Mouse (Mus musculus) CH12.LX (cell line): Measurements from ENCODE around the gene 5430402E10Rik. TPM values are rescaled to one million over a fixed set of nuclear protein-coding genes. Genes with fewer than 3 reads are reported as not detected.
"Not testable (repeated sequence)": the region's sequence is repeated elsewhere in the genome, so short reads cannot be mapped to it uniquely, and the experiment has no call there.

Experiments used
- DNase-seq: peaks from one replicate; pipeline ENCODE4 v3.0.0-alpha.2; 2013; ENCODE audit errors: extremely low read depth
- H3K27ac ChIP-seq: 2 replicates; pipeline ENCODE4 v1.5.1; 2012; ENCODE audit warnings: low read depth, mild to moderate bottlenecking, control low read depth, moderate library complexity; ENCODE audit not compliant: insufficient read depth
- H3K27me3 ChIP-seq: replicated peaks from 2 replicates; pipeline ENCODE3; 2012; ENCODE audit warnings: inconsistent platforms
- H3K36me3 ChIP-seq, 2 experiments: replicated peaks in 1 of 2; 2 replicates each; pipeline versions ENCODE3 to v1.6.1; 2012; ENCODE audit warnings: inconsistent platforms in 1 of 2, low read length in 1 of 2, mild to moderate bottlenecking in 1 of 2, mixed read lengths in 1 of 2, moderate library complexity in 1 of 2; ENCODE audit not compliant: control insufficient read depth in 1 of 2, insufficient read depth in 1 of 2
- H3K4me1 ChIP-seq, 2 experiments: 2 replicates each; pipeline ENCODE4 v1.6.1; 2012; ENCODE audit warnings: inconsistent platforms in 1 of 2, moderate library complexity in 1 of 2; ENCODE audit not compliant: insufficient read depth in 2 of 2, control insufficient read depth in 1 of 2
- H3K4me2 ChIP-seq: 2 replicates; pipeline ENCODE4 v1.6.1; 2012; ENCODE audit warnings: low read depth, mild to moderate bottlenecking, control low read depth; ENCODE audit not compliant: poor library complexity, insufficient read depth, severe bottlenecking
- H3K4me3 ChIP-seq, 3 experiments: fragments of 150-350 bp in 1 of 3; sonication (generic) in 1 of 3; replicated peaks in 1 of 3; 2 replicates each; pipeline versions ENCODE3 to v1.5.1; 2011 to 2012; ENCODE audit warnings: low read depth in 2 of 3, low read length in 2 of 3, mild to moderate bottlenecking in 2 of 3, moderate library complexity in 2 of 3, control low read depth in 1 of 3, improper control_type of control experiment in 1 of 3, inconsistent platforms in 1 of 3, mixed read lengths in 1 of 3; ENCODE audit not compliant: poor library complexity in 1 of 3
- H3K79me2 ChIP-seq: replicated peaks from 2 replicates; pipeline ENCODE4 v1.6.1; 2012; ENCODE audit warnings: mild to moderate bottlenecking, moderate library complexity; ENCODE audit not compliant: control insufficient read depth, poor library complexity, insufficient read depth, severe bottlenecking; ENCODE audit errors: extremely low read depth
- H3K9ac ChIP-seq: 2 replicates; pipeline ENCODE4 v1.6.1; 2012; ENCODE audit warnings: low read depth, mild to moderate bottlenecking, control low read depth, moderate library complexity; ENCODE audit not compliant: insufficient read depth
- H3K9me3 ChIP-seq: replicated peaks from 2 replicates; pipeline ENCODE3; 2012; ENCODE audit warnings: low read length, inconsistent platforms, mixed read lengths
- CTCF ChIP-seq, 2 experiments: IDR thresholded peaks in 1 of 2; conservative IDR thresholded peaks in 1 of 2; 2 replicates each; pipeline ENCODE4 v1.5.1; 2011 to 2012; ENCODE audit warnings: low read depth in 2 of 2, low read length in 2 of 2, improper control_type of control experiment in 1 of 2, inconsistent platforms in 1 of 2, mild to moderate bottlenecking in 1 of 2, moderate library complexity in 1 of 2
- RAD21 ChIP-seq: IDR thresholded peaks from 2 replicates; pipeline ENCODE4 v1.6.1; 2011; ENCODE audit warnings: low read depth, mild to moderate bottlenecking, low read length, improper control_type of control experiment, moderate library complexity
- SMC3 ChIP-seq: IDR thresholded peaks from 2 replicates; pipeline ENCODE4 v1.6.1; 2011; ENCODE audit warnings: low read depth, low read length, improper control_type of control experiment
- ZNF384 ChIP-seq: IDR thresholded peaks from 2 replicates; pipeline ENCODE4 v1.6.1; 2012; ENCODE audit warnings: low read depth, low read length, improper control_type of control experiment, inconsistent platforms
- dilution Hi-C: fragments of 300-500 bp; cut with MboI; formaldehyde crosslinking; loops from 2 replicates; pipeline ENCODE4 v1.14.3; 2020; ENCODE audit warnings: low sequenced_read_pairs; ENCODE audit not compliant: extremely low pct_unique_long_range_greater_than_20kb, extremely low pct_ligation_motif_present
- in situ Hi-C: fragments of 300-500 bp; cut with MboI; formaldehyde crosslinking; loops from 3 replicates; pipeline ENCODE4 v1.14.3; 2019; ENCODE audit warnings: low sequenced_read_pairs, low pct_ligation_motif_present, low pct_unique_long_range_greater_than_20kb, mixed read lengths
- polyA plus RNA-seq: library from polyadenylated mRNA; unstranded; fragments of >175 nt; gene quantifications from 2 replicates; pipeline ENCODE4 v1.2.1, GENCODE M21; 2012; ENCODE audit warnings: low read depth; ENCODE audit not compliant: insufficient read length
- total RNA-seq, 2 experiments: library from RNA; depleted of rRNA; stranded (reverse); fragments of 300-350 nt in 1 of 2; fragments of >200 nt in 1 of 2; gene quantifications; 2 replicates each; pipeline ENCODE4 v1.2.3; 2012 to 2014

5430402E10Rik gene
- not detected in 2 replicates for total RNA-seq (2012; rRNA removed)
- not detected in 2 replicates for total RNA-seq (2014; rRNA removed)
- polyA plus RNA-seq: not detected in 2 replicates

- dilution Hi-C loops: not testable (repeated sequence)
Observed at GRCm38 (mm10) chrX:77924962-77925361, at the start of gene 5430402E10Rik. 5430402E10Rik (minus strand) TSS chrX:77925062.

GRCm38 (mm10) chrX:77880033-77880432 is 44.8 kb downstream of the 5430402E10Rik start:
- dilution Hi-C loops, H3K36me3 ChIP-seq: not testable (repeated sequence)
- peak; percentile 3 for DNase-seq
- TF ChIP-seq ZNF384 (peak; percentile 43; the same call in 1 of the 2 replicates), SMC3 (peak; percentile 23; the same call in 1 of the 2 replicates), RAD21 (peak; percentile 34), CTCF (conservative IDR thresholded peaks at IDR 0.05 in 1 of 2, IDR thresholded peaks at IDR 0.05 in 1 of 2; ENCODE audit: low read depth in 2 of 2, low read length in 2 of 2) (peak in 1 of 2 experiments; percentile 48; a peak in 2 of 4 replicates)
- TF ChIP-seq, all 38 proteins: peak for 4; not testable (repeated sequence) for 34
- H3K4me3 ChIP-seq, H3K27me3 ChIP-seq, H3K4me2 ChIP-seq, H3K9ac ChIP-seq, H3K9me3 ChIP-seq, H3K79me2 ChIP-seq, H3K4me1 ChIP-seq, H3K27ac ChIP-seq, in situ Hi-C loops: not testable (repeated sequence)

More at GRCm38 (mm10) chrX:77924962-77925361, at the start of gene 5430402E10Rik:
- DNase-seq, H3K4me1 ChIP-seq, H3K9ac ChIP-seq, H3K79me2 ChIP-seq, H3K27me3 ChIP-seq, H3K36me3 ChIP-seq, in situ Hi-C loops, H3K27ac ChIP-seq, H3K4me3 ChIP-seq, H3K9me3 ChIP-seq, H3K4me2 ChIP-seq: not testable (repeated sequence)

Other genes starting within 250 kb of the 5430402E10Rik start
- 10.4 and 10.9 TPM in 2 replicates for gene Prkx, start 128.8 kb downstream of the 5430402E10Rik start, total RNA-seq (2012; rRNA removed)
- gene Prkx, start 128.8 kb downstream of the 5430402E10Rik start, total RNA-seq (2014; rRNA removed): 11.5 and 13.0 TPM in 2 replicates
- 12.0 and 15.2 TPM in 2 replicates for gene Prkx, start 128.8 kb downstream of the 5430402E10Rik start, polyA plus RNA-seq
- gene Pbsn, start 71.4 kb downstream of the 5430402E10Rik start, total RNA-seq (2012; rRNA removed): not detected in 2 replicates
- gene Pbsn, start 71.4 kb downstream of the 5430402E10Rik start, total RNA-seq (2014; rRNA removed): not detected in 2 replicates
- not detected in 2 replicates for gene Pbsn, start 71.4 kb downstream of the 5430402E10Rik start, polyA plus RNA-seq
- not detected in 2 replicates for gene Gm14744, start 60.3 kb downstream of the 5430402E10Rik start, total RNA-seq (2012; rRNA removed)
- gene Gm14744, start 60.3 kb downstream of the 5430402E10Rik start, total RNA-seq (2014; rRNA removed): not detected in 2 replicates
- not detected in 2 replicates for gene Gm14744, start 60.3 kb downstream of the 5430402E10Rik start, polyA plus RNA-seq
- not detected in 2 replicates for gene Obp1a, start 166.3 kb upstream of the 5430402E10Rik start, total RNA-seq (2012; rRNA removed)
- gene Obp1a, start 166.3 kb upstream of the 5430402E10Rik start, total RNA-seq (2014; rRNA removed): not detected in 2 replicates
- not detected in 2 replicates for gene Obp1a, start 166.3 kb upstream of the 5430402E10Rik start, polyA plus RNA-seq
- gene Gm5938, start 200.4 kb upstream of the 5430402E10Rik start, total RNA-seq (2012; rRNA removed): not detected in 2 replicates
- not detected in 2 replicates for gene Gm5938, start 200.4 kb upstream of the 5430402E10Rik start, total RNA-seq (2014; rRNA removed)
- gene Gm5938, start 200.4 kb upstream of the 5430402E10Rik start, polyA plus RNA-seq: not detected in 2 replicates